Mouse (Mus musculus) MEL (cell line): ENCODE measurements around the gene Tmem79. TPM values are rescaled to one million over a fixed set of nuclear protein-coding genes. Genes with fewer than 3 reads are reported as not detected.
A peak's percentile ranks its signal among the peaks of the same experiment; 100 is the strongest.

Experiments used
- DNase-seq: peaks from one replicate; pipeline ENCODE4 v3.0.0; 2011; ENCODE audit warnings: low read depth, low spot score
- H3K27ac ChIP-seq: 2 replicates; pipeline ENCODE4 v1.5.1; 2012; ENCODE audit warnings: low read depth, mild to moderate bottlenecking, control low read depth, low read length, moderate library complexity; ENCODE audit not compliant: control insufficient read depth
- H3K27me3 ChIP-seq, 2 experiments: fragments of 150-350 bp in 1 of 2; sonication (generic) in 1 of 2; 2 replicates each; pipeline ENCODE4 v1.6.1; 2012; ENCODE audit warnings: low read length in 2 of 2, mild to moderate bottlenecking in 2 of 2, improper control_type of control experiment in 1 of 2, moderate library complexity in 1 of 2; ENCODE audit not compliant: insufficient read depth in 2 of 2, control insufficient read depth in 1 of 2
- H3K36me3 ChIP-seq, 2 experiments: 2 replicates each; pipeline ENCODE4 v1.6.1; 2012 to 2014; ENCODE audit warnings: low read length in 2 of 2, improper control_type of control experiment in 1 of 2, inconsistent platforms in 1 of 2, mild to moderate bottlenecking in 1 of 2; ENCODE audit not compliant: insufficient read depth in 2 of 2, control insufficient read depth in 1 of 2
- H3K4me1 ChIP-seq, 2 experiments: fragments of 150-350 bp in 1 of 2; sonication (generic) in 1 of 2; 2 replicates each; pipeline ENCODE4 v1.6.1; 2012; ENCODE audit warnings: low read length in 2 of 2, improper control_type of control experiment in 1 of 2, mild to moderate bottlenecking in 1 of 2; ENCODE audit not compliant: insufficient read depth in 2 of 2, control insufficient read depth in 1 of 2
- H3K4me3 ChIP-seq, 2 experiments: fragments of 150-350 bp in 1 of 2; sonication (generic) in 1 of 2; 2 replicates each; pipeline ENCODE4 v1.5.1; 2012; ENCODE audit warnings: low read depth in 2 of 2, low read length in 2 of 2, mild to moderate bottlenecking in 2 of 2, moderate library complexity in 2 of 2, control low read depth in 1 of 2, improper control_type of control experiment in 1 of 2; ENCODE audit not compliant: control insufficient read depth in 1 of 2, insufficient read depth in 1 of 2
- H3K79me2 ChIP-seq: 2 replicates; pipeline ENCODE4 v1.6.1; 2012; ENCODE audit warnings: mild to moderate bottlenecking, low read length, moderate library complexity; ENCODE audit not compliant: control insufficient read depth, poor library complexity, insufficient read depth
- H3K9ac ChIP-seq: 2 replicates; pipeline ENCODE4 v1.6.1; 2012; ENCODE audit warnings: low read depth, mild to moderate bottlenecking, control low read depth, low read length, moderate library complexity; ENCODE audit not compliant: control insufficient read depth, poor library complexity, severe bottlenecking
- H3K9me3 ChIP-seq: fragments of 150-350 bp; sonication (generic); replicated peaks from 2 replicates; pipeline ENCODE4 v1.6.1; 2012; ENCODE audit warnings: mild to moderate bottlenecking, low read length, improper control_type of control experiment, moderate library complexity; ENCODE audit not compliant: insufficient read depth
- BHLHE40 ChIP-seq: IDR thresholded peaks from 2 replicates; pipeline ENCODE4 v1.6.1; 2012; ENCODE audit warnings: low read depth, mild to moderate bottlenecking, inconsistent platforms, low read length, improper control_type of control experiment, borderline replicate concordance
- CHD1 ChIP-seq: IDR thresholded peaks from 2 replicates; pipeline ENCODE4 v1.6.1; 2012; ENCODE audit warnings: low read depth, mild to moderate bottlenecking, inconsistent platforms, low read length, improper control_type of control experiment
- CTCF ChIP-seq, 3 experiments: IDR thresholded peaks in 2 of 3; conservative IDR thresholded peaks in 1 of 3; 2 replicates each; pipeline ENCODE4 v1.5.1; 2011 to 2012; ENCODE audit warnings: low read length in 3 of 3, low read depth in 2 of 3, mild to moderate bottlenecking in 2 of 3, improper control_type of control experiment in 1 of 3, inconsistent platforms in 1 of 3, mixed read lengths in 1 of 3, moderate library complexity in 1 of 3; ENCODE audit not compliant: control insufficient read depth in 1 of 3, insufficient read depth in 1 of 3, poor library complexity in 1 of 3, severe bottlenecking in 1 of 3
- E2F4 ChIP-seq: IDR thresholded peaks from 2 replicates; pipeline ENCODE4 v1.6.1; 2011; ENCODE audit warnings: low read depth, low read length, improper control_type of control experiment, borderline replicate concordance
- ELF1 ChIP-seq: IDR thresholded peaks from 2 replicates; pipeline ENCODE4 v1.6.1; 2014; ENCODE audit warnings: low read depth, mild to moderate bottlenecking, inconsistent platforms, low read length, improper control_type of control experiment, moderate library complexity
- ETS1 ChIP-seq: IDR thresholded peaks from 2 replicates; pipeline ENCODE4 v1.6.1; 2012; ENCODE audit warnings: low read depth, mild to moderate bottlenecking, inconsistent platforms, low read length, improper control_type of control experiment, moderate library complexity
- GABPA ChIP-seq: IDR thresholded peaks from 2 replicates; pipeline ENCODE4 v1.6.1; 2012; ENCODE audit warnings: low read depth, mild to moderate bottlenecking, inconsistent platforms, low read length, improper control_type of control experiment, moderate library complexity
- GATA1 ChIP-seq: IDR thresholded peaks from 2 replicates; pipeline ENCODE4 v1.6.1; 2011; ENCODE audit warnings: low read depth, low read length, improper control_type of control experiment
- MAFK ChIP-seq: IDR thresholded peaks from 2 replicates; pipeline ENCODE4 v1.6.1; 2011; ENCODE audit warnings: low read depth, mild to moderate bottlenecking, low read length, improper control_type of control experiment, borderline replicate concordance
- MAX ChIP-seq: IDR thresholded peaks from 2 replicates; pipeline ENCODE4 v1.6.1; 2011; ENCODE audit warnings: low read length, improper control_type of control experiment
- MEF2A ChIP-seq: IDR thresholded peaks from 2 replicates; pipeline ENCODE4 v1.6.1; 2014; ENCODE audit warnings: low read depth, mild to moderate bottlenecking, inconsistent platforms, low read length, improper control_type of control experiment; ENCODE audit not compliant: poor library complexity, insufficient replicate concordance, severe bottlenecking; ENCODE audit errors: extremely low read depth
- MYB ChIP-seq: IDR thresholded peaks from 2 replicates; pipeline ENCODE4 v1.6.1; 2011; ENCODE audit warnings: mild to moderate bottlenecking, low read depth, low read length, improper control_type of control experiment
- MYC ChIP-seq: IDR thresholded peaks from 2 replicates; pipeline ENCODE4 v1.6.1; 2011; ENCODE audit warnings: low read depth, mild to moderate bottlenecking, low read length, improper control_type of control experiment, moderate library complexity
- NELFE ChIP-seq: IDR thresholded peaks from 2 replicates; pipeline ENCODE4 v1.6.1; 2011; ENCODE audit warnings: low read depth, low read length, improper control_type of control experiment
- NRF1 ChIP-seq: IDR thresholded peaks from 2 replicates; pipeline ENCODE4 v1.6.1; 2014; ENCODE audit warnings: low read depth, mild to moderate bottlenecking, inconsistent platforms, low read length, improper control_type of control experiment, moderate library complexity; ENCODE audit not compliant: poor library complexity, insufficient read depth, severe bottlenecking
- POLR2AphosphoS5 ChIP-seq: IDR thresholded peaks from 2 replicates; pipeline ENCODE4 v1.6.1; 2012; ENCODE audit warnings: low read depth, borderline replicate concordance, mild to moderate bottlenecking, inconsistent platforms, low read length, moderate library complexity, mixed read lengths
- RAD21 ChIP-seq: IDR thresholded peaks from 2 replicates; pipeline ENCODE4 v1.6.1; 2011; ENCODE audit warnings: mild to moderate bottlenecking, low read depth, low read length, improper control_type of control experiment
- RCOR1 ChIP-seq: IDR thresholded peaks from 2 replicates; pipeline ENCODE4 v1.6.1; 2012; ENCODE audit warnings: low read depth, mild to moderate bottlenecking, inconsistent platforms, low read length, improper control_type of control experiment
- SIN3A ChIP-seq: IDR thresholded peaks from 2 replicates; pipeline ENCODE4 v1.6.1; 2012; ENCODE audit warnings: low read length, improper control_type of control experiment, inconsistent platforms
- SMC3 ChIP-seq: IDR thresholded peaks from 2 replicates; pipeline ENCODE4 v1.6.1; 2011; ENCODE audit warnings: low read depth, low read length, improper control_type of control experiment
- TAL1 ChIP-seq: IDR thresholded peaks from 2 replicates; pipeline ENCODE4 v1.6.1; 2012; ENCODE audit warnings: mild to moderate bottlenecking, inconsistent platforms, low read length, moderate library complexity, mixed read lengths
- TBP ChIP-seq: IDR thresholded peaks from 2 replicates; pipeline ENCODE4 v1.8.0; 2011; ENCODE audit warnings: low read depth, low read length, improper control_type of control experiment
- TCF12 ChIP-seq: IDR thresholded peaks from 2 replicates; pipeline ENCODE4 v1.6.1; 2014; ENCODE audit warnings: low read depth, mild to moderate bottlenecking, inconsistent platforms, low read length, improper control_type of control experiment, moderate library complexity
- USF2 ChIP-seq, 2 experiments: IDR thresholded peaks; 2 replicates each; pipeline ENCODE4 v1.6.1; 2011 to 2012; ENCODE audit warnings: improper control_type of control experiment in 2 of 2, low read length in 2 of 2, borderline replicate concordance in 1 of 2, inconsistent platforms in 1 of 2, low read depth in 1 of 2, mild to moderate bottlenecking in 1 of 2; ENCODE audit not compliant: insufficient read depth in 1 of 2
- ZC3H11A ChIP-seq: IDR thresholded peaks from 2 replicates; pipeline ENCODE4 v1.6.1; 2012; ENCODE audit warnings: low read depth, mild to moderate bottlenecking, inconsistent platforms, low read length, improper control_type of control experiment
- ZKSCAN1 ChIP-seq: IDR thresholded peaks from 2 replicates; pipeline ENCODE4 v1.6.1; 2012; ENCODE audit warnings: low read depth, mild to moderate bottlenecking, inconsistent platforms, low read length, improper control_type of control experiment, moderate library complexity
- ZMIZ1 ChIP-seq: IDR thresholded peaks from 2 replicates; pipeline ENCODE4 v1.6.1; 2012; ENCODE audit warnings: low read depth, mild to moderate bottlenecking, inconsistent platforms, low read length, improper control_type of control experiment, moderate library complexity
- ZNF384 ChIP-seq: IDR thresholded peaks from 2 replicates; pipeline ENCODE4 v1.6.1; 2012; ENCODE audit warnings: low read depth, mild to moderate bottlenecking, inconsistent platforms, low read length, improper control_type of control experiment
- polyA plus RNA-seq, 2 experiments: library from polyadenylated mRNA; stranded (reverse) in 1 of 2; unstranded in 1 of 2; fragments of >175 nt in 1 of 2; fragments of >200 nt in 1 of 2; gene quantifications; 2 replicates each; pipeline versions ENCODE4 v1.2.1 to v1.2.4; 2012; ENCODE audit warnings: low replicate concordance in 2 of 2, low read depth in 1 of 2; ENCODE audit not compliant: insufficient read length in 2 of 2, insufficient read depth in 1 of 2, missing spikeins in 1 of 2
- total RNA-seq: library from RNA; depleted of rRNA; stranded (reverse); fragments of 300-350 nt; gene quantifications from 2 replicates; pipeline ENCODE4 v1.2.3, GENCODE M21; 2012

The Tmem79 gene
- total and polyA plus RNA-seq, 3 experiments, result 2.2 to 3.7 TPM; not detected in 1

- TF ChIP-seq ETS1, result peak; percentile 34; the same call in 1 of the 2 replicates
- no peak for TF ChIP-seq GATA1
- TF ChIP-seq E2F4, result peak; percentile 81; the same call in 1 of the 2 replicates
- TF ChIP-seq CTCF (IDR thresholded peaks at IDR 0.05 in 2 of 3, conservative IDR thresholded peaks at IDR 0.05 in 1 of 3; ENCODE audit: control insufficient read depth in 1 of 3, insufficient read depth in 1 of 3, low read depth in 2 of 3, low read length in 3 of 3, poor library complexity in 1 of 3, severe bottlenecking in 1 of 3), result no peak
- no peak for TF ChIP-seq ZKSCAN1
- TF ChIP-seq NRF1, result peak; percentile 97
- peak; percentile 71; the same call in 1 of the 2 replicates for TF ChIP-seq SIN3A
- peak; percentile 64; the same call in 1 of the 2 replicates for TF ChIP-seq ELF1
- TF ChIP-seq NELFE, result peak; percentile 96
- TF ChIP-seq MAX, result peak; percentile 79
- TF ChIP-seq POLR2AphosphoS5, result peak; percentile 58; the same call in 1 of the 2 replicates
- TF ChIP-seq CHD1, result peak; percentile 18; the same call in 1 of the 2 replicates
- TF ChIP-seq TCF12, result peak; percentile 77
Measured at GRCm38 (mm10) chr3:88296561-88297318, 39.2 kb downstream of the Tmem79 start, which contains the start of the genes Tsacc and Cct3 (continued).

- Histone ChIP-seq H3K9ac (peak overlapping the region; percentile 84), H3K79me2 (peaks cover 42% of the 10 kb centered on the region), H3K4me3 (peak overlapping the region; percentile 70 to 75), H3K4me1 (peaks cover 7 to 11% of the 10 kb centered on the region in 2 experiments), H3K9me3 (no peaks in the 10 kb centered on the region), H3K27me3 (no peaks in the 10 kb centered on the region), H3K36me3 (peaks cover 17 to 34% of the 10 kb centered on the region in 2 experiments), H3K27ac (peak overlapping the region; percentile 95)
- peak; percentile 89 for DNase-seq
- peak; percentile 99 for TF ChIP-seq SIN3A
- 0 out of 2 replicates have a peak, but pooled peaks have one; percentile 45 for TF ChIP-seq POLR2AphosphoS5
- TF ChIP-seq TBP, result peak; percentile 74; the same call in 1 of the 2 replicates
- TF ChIP-seq ELF1, result no peak; the same call in none of the 2 replicates
- TF ChIP-seq ZC3H11A, result no peak
- TF ChIP-seq GABPA, result no peak
- TF ChIP-seq MEF2A, result 0 out of 2 replicates have a peak, but pooled peaks have one; percentile 23
- TF ChIP-seq ZNF384, result peak; percentile 58; the same call in 1 of the 2 replicates
- no peak for TF ChIP-seq MYB
- peak; percentile 60; the same call in 1 of the 2 replicates for TF ChIP-seq ETS1
- TF ChIP-seq ZKSCAN1, result no peak; the same call in 1 of the 2 replicates
- no peak for TF ChIP-seq NELFE
- TF ChIP-seq USF2 (IDR thresholded peaks at IDR 0.05; ENCODE audit: borderline replicate concordance in 1 of 2, insufficient read depth in 1 of 2, low read depth in 1 of 2, low read length in 2 of 2), result no peak
- TF ChIP-seq NRF1, result no peak
- no peak for TF ChIP-seq GATA1
- no peak; the same call in 1 of the 2 replicates for TF ChIP-seq E2F4
- peak; percentile 91 for TF ChIP-seq CHD1
- peak; percentile 61 for TF ChIP-seq BHLHE40
- TF ChIP-seq TCF12, result no peak
- TF ChIP-seq RAD21, result no peak
- no peak for TF ChIP-seq TAL1
- no peak for TF ChIP-seq CTCF (IDR thresholded peaks at IDR 0.05 in 2 of 3, conservative IDR thresholded peaks at IDR 0.05 in 1 of 3; ENCODE audit: control insufficient read depth in 1 of 3, insufficient read depth in 1 of 3, low read depth in 2 of 3, low read length in 3 of 3, poor library complexity in 1 of 3, severe bottlenecking in 1 of 3)
- peak; percentile 99 for TF ChIP-seq MAX
- TF ChIP-seq RCOR1, result no peak
- peak; percentile 100 for TF ChIP-seq MYC
- no peak for TF ChIP-seq SMC3
- 0 out of 2 replicates have a peak, but pooled peaks have one; percentile 34 for TF ChIP-seq MAFK
- peak; percentile 86 for TF ChIP-seq ZMIZ1
Measured at GRCm38 (mm10) chr3:88296110-88296560, 39.8 kb downstream of the Tmem79 start.
